Mouse (Mus musculus): ENCODE measurements around the gene Phldb3.
"Not testable (repeated sequence)": the region's sequence is repeated elsewhere in the genome, so short reads cannot be mapped to it uniquely, and the experiment has no call there.

Gene Phldb3

GRCm38 (mm10) chr7:24595464-24595863 is 15.1 kb upstream of the Phldb3 start:
- DNase-seq = no peak

- no peak for DNase-seq
These were observed 12.4 kb upstream of the Phldb3 start for GRCm38 (mm10) chr7:24598121-24598520.

- DNase-seq = peak in 1 of 2 experiments; percentile 31
These were observed 11.1 kb upstream of the Phldb3 start for GRCm38 (mm10) chr7:24599211-24600067.

GRCm38 (mm10) chr7:24600941-24601597 is 9.5 kb upstream of the Phldb3 start:
- peak; percentile 99 to 100 for DNase-seq

GRCm38 (mm10) chr7:24605561-24605960 is 5.0 kb upstream of the Phldb3 start:
- DNase-seq = peak in 1 of 2 experiments; percentile 39

- no peak for DNase-seq
These were observed 4.5 kb upstream of the Phldb3 start for GRCm38 (mm10) chr7:24606046-24606445.

GRCm38 (mm10) chr7:24608017-24608416 is 2.5 kb upstream of the Phldb3 start:
- peak; percentile 45 to 53 for DNase-seq

GRCm38 (mm10) chr7:24608561-24608960 is 2.0 kb upstream of the Phldb3 start:
- no peak for DNase-seq

- DNase-seq = peak; percentile 47 to 53
These were observed 424 bp downstream of the Phldb3 start for GRCm38 (mm10) chr7:24610879-24611494.

GRCm38 (mm10) chr7:24611709-24612108 is 1.1 kb downstream of the Phldb3 start:
- no peak for DNase-seq

GRCm38 (mm10) chr7:24612308-24612910 is 1.8 kb downstream of the Phldb3 start:
- DNase-seq = peak in 1 of 2 experiments; percentile 28

- no peak for DNase-seq
These were observed 4.3 kb downstream of the Phldb3 start for GRCm38 (mm10) chr7:24614816-24615215.

- no peak for DNase-seq
These were observed 7.2 kb downstream of the Phldb3 start for GRCm38 (mm10) chr7:24617763-24618162.

- DNase-seq = not testable (repeated sequence)
These were observed 7.8 kb downstream of the Phldb3 start for GRCm38 (mm10) chr7:24618374-24618773.

GRCm38 (mm10) chr7:24619671-24620397 is 9.3 kb downstream of the Phldb3 start:
- no peak for DNase-seq

- no peak for DNase-seq
These were observed 10.6 kb downstream of the Phldb3 start for GRCm38 (mm10) chr7:24621193-24621592.

GRCm38 (mm10) chr7:24622967-24623366 is 12.4 kb downstream of the Phldb3 start:
- no peak for DNase-seq

GRCm38 (mm10) chr7:24628685-24629610 is 18.4 kb downstream of the Phldb3 start:
- DNase-seq = peak; percentile 73 to 83

GRCm38 (mm10) chr7:24629672-24630071 is 19.1 kb downstream of the Phldb3 start:
- no peak for DNase-seq

GRCm38 (mm10) chr7:24630116-24630880 is 19.7 kb downstream of the Phldb3 start:
- no peak for DNase-seq
